Mouse (Mus musculus) megakaryocyte, embryonic 14.5 days (primary cell): ENCODE measurements at regions not wholly inside any gene's neighbourhood (a gene's known extent, or its start where the extent isn't known, plus 50 kb on each side); places are given as distances from the start of the nearest gene placed in this dataset.

Source experiments
- H3K27me3 ChIP-seq: replicated peaks from 2 replicates; pipeline ENCODE3; 2012; ENCODE audit warnings: inconsistent platforms
- H3K36me3 ChIP-seq: replicated peaks from 2 replicates; pipeline ENCODE3; 2012; ENCODE audit warnings: low read length, inconsistent platforms, mixed read lengths
- H3K4me1 ChIP-seq: 2 replicates; pipeline ENCODE4 v1.6.1; 2012; ENCODE audit warnings: inconsistent platforms
- H3K4me3 ChIP-seq: replicated peaks from 2 replicates; pipeline ENCODE3; 2012; ENCODE audit warnings: moderate library complexity, mild to moderate bottlenecking, inconsistent platforms
- H3K9me3 ChIP-seq: 2 replicates; pipeline ENCODE4 v1.6.1; 2012; ENCODE audit warnings: inconsistent platforms
- FLI1 ChIP-seq: IDR thresholded peaks from 2 replicates; pipeline ENCODE4 v1.6.1; 2012; ENCODE audit warnings: low read length, inconsistent platforms, mixed read lengths
- GATA1 ChIP-seq: IDR thresholded peaks from 3 replicates; pipeline ENCODE4 v1.6.1; 2012; ENCODE audit warnings: mixed read lengths, low read length, inconsistent platforms, borderline replicate concordance

DNA sequence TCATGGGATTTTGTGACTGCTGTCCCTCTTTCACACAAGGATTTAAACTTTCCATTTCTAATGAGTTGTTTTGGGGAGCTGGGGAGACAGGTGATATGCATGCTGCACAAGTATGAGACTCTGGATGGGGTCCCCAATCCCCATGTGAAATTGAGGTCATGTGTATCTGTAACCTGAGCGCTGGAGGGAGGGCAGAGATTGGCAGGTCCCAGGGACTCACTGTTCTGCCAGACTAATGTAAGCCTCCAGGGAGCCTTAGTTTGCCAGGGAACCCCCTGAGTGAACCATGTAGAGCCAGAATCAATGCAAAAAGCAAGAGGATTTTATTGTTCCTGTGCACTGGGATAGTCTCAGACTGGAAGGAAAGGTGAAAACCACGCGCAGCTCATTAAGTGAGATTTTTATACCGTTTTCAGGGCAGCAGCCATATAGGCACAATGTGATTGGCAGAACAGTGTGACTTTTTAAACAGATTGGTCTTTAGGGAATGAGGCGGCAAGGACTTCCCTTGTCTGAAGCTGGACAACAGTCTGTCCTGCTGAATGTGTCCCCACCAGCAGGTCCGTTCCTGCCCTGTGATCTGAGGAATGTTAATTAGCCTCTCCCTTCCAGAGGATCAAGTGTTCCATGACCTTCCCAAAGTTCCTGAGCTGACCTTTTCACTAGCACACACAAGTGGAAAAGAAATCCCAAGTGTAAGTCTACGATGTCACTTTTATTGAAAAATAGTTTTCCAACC lies 59.9 kb upstream of the Oxgr1 start:
- no peaks in the 10 kb centered on the region for H3K27me3 ChIP-seq
- H3K36me3 ChIP-seq = no peaks in the 10 kb centered on the region
- no peak overlapping the region for H3K4me3 ChIP-seq
- no peak for TF ChIP-seq GATA1
- no peak for TF ChIP-seq FLI1
- no peaks in the 10 kb centered on the region for H3K4me1 ChIP-seq
- peaks cover 39% of the 10 kb centered on the region for H3K9me3 ChIP-seq

DNA sequence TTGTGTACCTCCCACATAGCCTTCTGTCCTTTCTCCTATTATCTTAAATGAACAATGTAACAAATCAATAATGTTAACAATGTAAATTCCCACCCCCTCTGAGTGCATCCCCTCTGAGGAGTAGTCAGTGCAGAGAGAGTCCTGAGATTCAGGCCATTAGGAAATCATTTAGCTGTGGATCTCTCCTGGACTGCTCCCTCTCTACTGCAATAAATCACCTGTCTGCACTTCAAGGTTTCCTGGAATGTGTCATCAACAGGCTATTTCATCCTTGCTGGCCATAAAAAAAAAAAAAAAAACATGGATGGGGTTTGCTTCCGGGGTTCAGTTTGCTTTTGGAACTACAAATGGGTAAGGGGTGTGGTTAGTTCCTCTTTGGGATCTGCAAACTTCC lies 60.5 kb upstream of the Oxgr1 start:
- no peak overlapping the region for H3K4me3 ChIP-seq
- peaks cover 39% of the 10 kb centered on the region for H3K9me3 ChIP-seq
- no peaks in the 10 kb centered on the region for H3K27me3 ChIP-seq
- no peaks in the 10 kb centered on the region for H3K36me3 ChIP-seq
- TF ChIP-seq GATA1 (no peak), FLI1 (no peak)
- no peaks in the 10 kb centered on the region for H3K4me1 ChIP-seq

DNA sequence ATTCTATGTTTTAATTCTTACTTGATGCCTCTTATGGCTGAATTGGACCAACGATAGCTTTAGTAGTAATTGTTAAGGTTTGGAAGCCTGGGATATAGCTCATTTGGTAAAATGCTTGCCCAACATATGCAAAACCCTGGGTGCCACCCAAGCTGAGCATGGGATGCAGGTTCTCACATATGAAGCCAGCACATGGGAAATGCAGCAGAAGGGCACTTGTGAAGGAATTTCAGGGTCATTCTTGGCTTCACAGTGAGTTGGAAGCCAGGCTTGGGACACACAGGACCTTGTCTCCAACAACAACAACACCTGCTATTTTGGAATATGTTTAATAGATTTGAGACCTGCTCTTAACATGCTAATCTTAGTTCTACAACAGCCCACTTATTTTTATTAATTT lies 67.6 kb upstream of the Oxgr1 start:
- no peaks in the 10 kb centered on the region for H3K27me3 ChIP-seq
- no peaks in the 10 kb centered on the region for H3K4me1 ChIP-seq
- H3K4me3 ChIP-seq = no peak overlapping the region
- H3K36me3 ChIP-seq = no peaks in the 10 kb centered on the region
- TF ChIP-seq FLI1 (no peak), GATA1 (no peak)
- H3K9me3 ChIP-seq = peaks cover 7% of the 10 kb centered on the region

DNA sequence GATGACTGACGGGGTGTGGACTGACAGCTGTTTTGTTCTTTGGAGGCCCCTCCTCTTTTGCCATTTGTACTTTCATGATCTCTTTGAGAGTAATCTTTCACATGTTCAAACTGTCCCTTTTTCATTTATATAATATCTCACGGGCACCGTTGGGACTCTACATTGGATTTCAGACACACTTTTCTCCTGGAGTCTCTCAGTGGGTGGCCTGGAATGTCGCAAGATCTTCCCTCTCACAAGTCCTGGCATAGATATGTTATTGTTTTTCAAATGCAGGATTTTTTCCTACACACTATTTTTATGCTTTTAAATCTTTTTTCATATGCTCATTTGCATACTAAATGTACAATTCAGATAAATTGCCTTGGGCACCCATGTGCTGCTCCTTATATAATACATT lies 71.1 kb upstream of the Oxgr1 start:
- Histone ChIP-seq H3K27me3 (no peaks in the 10 kb centered on the region), H3K36me3 (no peaks in the 10 kb centered on the region), H3K4me3 (no peak overlapping the region), H3K9me3 (no peaks in the 10 kb centered on the region; the same call in 1 of the 2 replicates), H3K4me1 (no peaks in the 10 kb centered on the region)
- TF ChIP-seq FLI1 = no peak
- TF ChIP-seq GATA1 = no peak

DNA sequence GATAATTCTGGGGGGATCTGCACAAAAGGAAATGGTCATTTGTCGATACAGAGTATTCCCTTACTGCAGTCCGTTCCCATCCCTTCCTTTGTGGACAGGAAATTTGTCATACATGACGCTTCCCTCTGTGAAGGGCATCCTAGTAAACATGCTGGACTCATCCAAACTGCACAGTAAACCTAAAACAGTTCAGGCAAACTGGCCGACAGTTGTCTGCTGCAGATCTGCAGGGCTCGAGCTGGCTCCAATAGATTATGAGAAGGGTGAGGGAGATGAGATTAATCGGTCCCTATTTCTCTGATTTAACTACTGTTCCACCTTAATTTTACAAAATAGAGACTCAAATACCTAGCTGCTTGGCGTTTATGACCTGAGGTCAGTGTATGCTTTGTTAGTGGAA lies 76.3 kb upstream of the Oxgr1 start:
- no peaks in the 10 kb centered on the region for H3K27me3 ChIP-seq
- no peaks in the 10 kb centered on the region for H3K36me3 ChIP-seq
- H3K4me3 ChIP-seq = no peak overlapping the region
- 0 out of 2 replicates have a peak, but pooled peaks cover 4% of the 10 kb centered on the region for H3K9me3 ChIP-seq
- TF ChIP-seq FLI1 (no peak), GATA1 (no peak)
- no peaks in the 10 kb centered on the region for H3K4me1 ChIP-seq

DNA sequence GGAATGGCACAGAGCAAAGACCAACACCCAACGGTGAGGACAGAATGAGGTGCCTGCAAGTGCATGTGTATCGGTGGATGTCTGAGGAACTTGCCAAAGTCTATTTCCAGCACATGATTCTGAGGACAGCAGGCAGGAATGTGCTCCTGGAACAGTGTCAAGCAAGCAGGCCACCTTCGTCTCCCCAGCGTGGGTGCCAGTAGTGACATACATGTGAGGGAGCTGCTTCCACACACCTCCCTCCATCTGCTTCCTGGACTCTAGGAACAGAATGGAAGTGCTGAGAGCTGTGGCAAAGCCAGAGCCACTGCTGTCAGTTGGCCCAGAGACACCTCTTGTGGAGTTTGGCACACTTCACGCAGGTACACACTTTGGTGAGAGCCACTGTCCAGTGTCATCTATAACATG lies 76.9 kb upstream of the Oxgr1 start:
- Histone ChIP-seq H3K4me1 (no peaks in the 10 kb centered on the region), H3K9me3 (0 out of 2 replicates have a peak, but pooled peaks cover 4% of the 10 kb centered on the region), H3K36me3 (no peaks in the 10 kb centered on the region), H3K4me3 (no peak overlapping the region), H3K27me3 (no peaks in the 10 kb centered on the region)
- TF ChIP-seq GATA1 (no peak), FLI1 (no peak)

DNA sequence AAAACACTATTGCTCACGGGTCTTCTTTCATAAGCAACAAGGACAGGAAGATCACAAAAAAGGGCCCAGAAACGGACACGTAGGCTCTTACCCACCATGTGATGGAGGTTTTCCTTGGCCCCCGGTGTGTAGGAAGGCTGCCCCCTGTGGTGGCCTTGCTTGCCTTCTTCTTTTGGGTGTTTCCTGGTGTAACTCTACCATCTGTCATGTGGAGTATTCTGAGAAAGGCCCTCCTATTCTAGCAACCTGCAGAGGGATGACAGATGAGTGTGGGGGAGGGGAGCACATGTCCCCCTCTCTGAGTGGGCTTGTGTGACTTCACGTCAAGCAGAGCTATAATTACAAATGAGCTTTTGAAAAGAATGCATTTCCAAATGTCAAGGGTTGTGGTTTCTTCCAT lies 77.3 kb upstream of the Oxgr1 start:
- Histone ChIP-seq H3K4me1 (no peaks in the 10 kb centered on the region), H3K36me3 (no peaks in the 10 kb centered on the region), H3K9me3 (0 out of 2 replicates have a peak, but pooled peaks cover 4% of the 10 kb centered on the region), H3K4me3 (no peak overlapping the region), H3K27me3 (no peaks in the 10 kb centered on the region)
- TF ChIP-seq GATA1 (no peak), FLI1 (no peak)

DNA sequence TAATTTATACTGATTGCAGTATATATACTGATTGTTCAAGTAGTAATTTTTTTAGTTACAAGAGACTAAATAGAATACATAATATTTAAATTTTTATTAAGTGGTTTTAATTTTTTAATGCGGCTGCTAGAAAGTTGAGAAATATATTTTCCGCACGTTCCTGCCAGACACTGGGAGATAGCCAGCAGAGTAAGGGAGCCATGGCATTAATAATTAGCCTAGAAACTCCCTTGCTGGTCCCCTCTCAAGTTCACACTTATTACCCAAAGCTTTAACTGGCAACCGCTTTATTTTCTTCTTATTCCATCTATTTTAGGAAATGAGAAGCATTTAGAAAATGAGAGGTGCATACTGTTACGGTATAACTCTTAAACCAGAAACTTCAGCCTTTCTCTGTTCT lies 78.0 kb upstream of the Oxgr1 start:
- TF ChIP-seq FLI1 = no peak
- TF ChIP-seq GATA1 = no peak
- H3K4me1 ChIP-seq = no peaks in the 10 kb centered on the region
- no peak overlapping the region for H3K4me3 ChIP-seq
- H3K9me3 ChIP-seq = peaks cover 4% of the 10 kb centered on the region; the same call in 1 of the 2 replicates
- no peaks in the 10 kb centered on the region for H3K36me3 ChIP-seq
- H3K27me3 ChIP-seq = no peaks in the 10 kb centered on the region

DNA sequence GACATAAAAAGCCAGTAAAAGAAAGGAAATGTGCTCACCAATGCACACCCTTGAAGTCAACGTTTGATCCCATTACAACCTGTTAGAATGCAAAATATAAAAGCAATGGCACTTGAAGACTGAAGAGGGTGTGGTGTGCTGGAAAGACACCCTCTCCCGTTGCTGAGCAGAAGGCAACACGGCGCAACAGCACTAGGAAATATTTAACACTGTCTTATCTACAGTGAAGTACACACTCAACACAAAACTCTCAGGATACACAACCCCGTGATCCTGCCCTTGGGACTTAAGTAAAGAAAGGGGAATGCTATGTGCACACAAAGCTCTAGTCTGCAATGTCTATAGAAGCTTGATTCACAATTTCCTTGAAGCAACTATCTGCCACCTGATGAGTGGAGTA lies 83.1 kb upstream of the Oxgr1 start:
- Histone ChIP-seq H3K27me3 (no peaks in the 10 kb centered on the region), H3K4me1 (peaks cover 7% of the 10 kb centered on the region; the same call in 1 of the 2 replicates), H3K4me3 (no peak overlapping the region), H3K9me3 (no peaks in the 10 kb centered on the region; the same call in 1 of the 2 replicates), H3K36me3 (no peaks in the 10 kb centered on the region)
- TF ChIP-seq GATA1 = no peak
- TF ChIP-seq FLI1 = no peak

DNA sequence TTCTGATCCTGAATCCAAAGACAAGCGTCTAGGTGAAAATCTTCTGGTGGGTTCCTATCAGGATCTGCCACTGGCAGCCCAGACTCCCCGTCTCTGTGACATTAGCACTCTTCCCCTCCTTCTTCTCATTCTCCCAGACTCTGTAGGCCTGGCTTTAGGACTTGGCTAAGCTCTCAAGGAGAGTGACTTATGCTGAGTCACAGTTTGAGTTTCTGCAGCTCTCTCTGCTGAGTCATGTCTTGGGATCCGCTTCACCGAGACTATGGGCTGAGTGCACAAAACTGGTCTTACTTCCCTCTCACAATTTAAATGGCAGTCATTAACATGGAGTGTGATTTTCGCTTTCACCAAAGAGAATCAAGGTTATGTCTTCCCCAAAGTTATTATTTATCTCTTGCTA lies 85.2 kb upstream of the Oxgr1 start:
- Histone ChIP-seq H3K9me3 (no peaks in the 10 kb centered on the region; the same call in 1 of the 2 replicates), H3K27me3 (no peaks in the 10 kb centered on the region), H3K4me1 (peaks cover 7% of the 10 kb centered on the region; the same call in 1 of the 2 replicates), H3K36me3 (no peaks in the 10 kb centered on the region), H3K4me3 (no peak overlapping the region)
- no peak for TF ChIP-seq FLI1
- TF ChIP-seq GATA1 = no peak

DNA sequence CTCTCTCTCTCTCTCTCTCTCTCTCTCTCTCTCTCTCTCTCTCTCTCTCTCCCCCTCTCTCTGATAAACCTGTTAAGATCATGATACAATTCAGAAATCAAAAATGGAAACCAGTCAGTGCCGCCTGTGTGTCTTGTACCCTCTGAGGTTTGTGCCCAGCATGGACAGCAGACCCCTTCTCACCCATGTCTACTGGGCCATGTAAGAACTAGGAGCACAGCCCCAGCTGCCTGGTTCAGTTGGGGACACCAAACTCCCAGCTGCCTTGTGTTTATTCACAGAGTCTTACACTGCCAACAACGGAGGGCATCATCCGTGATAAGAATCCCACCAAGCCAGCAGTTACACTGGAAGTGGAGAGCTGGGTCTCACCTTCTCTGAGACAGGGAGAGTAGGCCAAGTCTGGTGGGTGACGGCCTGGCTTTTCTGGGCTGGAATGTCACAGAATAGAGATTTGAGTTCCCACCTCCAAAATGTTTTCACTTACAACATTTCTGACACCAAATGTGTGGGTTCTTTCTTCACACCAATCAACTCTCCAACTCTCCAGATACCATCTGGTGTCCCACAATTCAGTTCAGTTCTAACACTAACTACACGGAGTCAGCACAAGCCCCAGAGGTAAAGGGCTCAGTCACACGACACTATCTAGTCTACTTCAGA lies 92.2 kb upstream of the Oxgr1 start:
- TF ChIP-seq GATA1 (no peak), FLI1 (no peak)
- H3K9me3 ChIP-seq = no peaks in the 10 kb centered on the region
- no peaks in the 10 kb centered on the region for H3K36me3 ChIP-seq
- no peaks in the 10 kb centered on the region for H3K27me3 ChIP-seq
- H3K4me1 ChIP-seq = peaks cover 19% of the 10 kb centered on the region
- H3K4me3 ChIP-seq = no peak overlapping the region
